Mouse (Mus musculus) gastrocnemius, adult 2 months (tissue): ENCODE results near the gene Zfp839. TPM values are rescaled to one million over a fixed set of nuclear protein-coding genes. Genes with fewer than 3 reads are reported as not detected.

Experiments
- DNase-seq: peaks from one replicate; pipeline ENCODE4 v3.0.0; 2022
- H3K27ac ChIP-seq: fragments of 200-600 bp; 2 replicates; pipeline ENCODE4 v1.8.1; 2022; ENCODE audit warnings: mild to moderate bottlenecking
- H3K4me3 ChIP-seq: fragments of 200-600 bp; 2 replicates; pipeline ENCODE4 v1.8.1; 2022; ENCODE audit warnings: mild to moderate bottlenecking, moderate library complexity
- CTCF ChIP-seq: fragments of 200-600 bp; IDR thresholded peaks from 2 replicates; pipeline ENCODE4 v1.8.1; 2022; ENCODE audit warnings: antibody characterized with exemption, mild to moderate bottlenecking, moderate library complexity
- intact Hi-C: fragments of 180-260 bp; cut with DNase I; formaldehyde crosslinking; loops from one replicate; pipeline ENCODE4 v1.15.1; 2025
- total RNA-seq, 2 experiments: library from RNA; stranded (reverse); gene quantifications; 2 replicates each; pipeline ENCODE4 v1.2.3; 2021

Gene Zfp839
- total RNA-seq, 2 experiments from 2014 or later = 7.0 to 7.7 TPM

GRCm38 (mm10) chr12:110903536-110903935 lies 53.5 kb downstream of the Zfp839 start:
- intact Hi-C loops = no loop called here
- H3K27ac ChIP-seq = no peak overlapping the region
- H3K4me3 ChIP-seq = no peak overlapping the region
- DNase-seq = no peak
- TF ChIP-seq CTCF = peak; percentile 49

GRCm38 (mm10) chr12:110907845-110908244 lies 57.8 kb downstream of the Zfp839 start:
- no peak overlapping the region for H3K4me3 ChIP-seq
- 0 out of 2 replicates have a peak overlapping the region, but pooled peaks have one; percentile 7 for H3K27ac ChIP-seq
- DNase-seq = no peak
- intact Hi-C loops = no loop called here
- no peak for TF ChIP-seq CTCF

GRCm38 (mm10) chr12:110909962-110910361 lies 59.9 kb downstream of the Zfp839 start:
- no peak overlapping the region for H3K27ac ChIP-seq
- no peak for TF ChIP-seq CTCF
- H3K4me3 ChIP-seq = no peak overlapping the region
- DNase-seq = no peak
- intact Hi-C loops = no loop called here

- no peak for TF ChIP-seq CTCF
- no peak overlapping the region for H3K27ac ChIP-seq
- no peak for DNase-seq
- no peak overlapping the region for H3K4me3 ChIP-seq
- intact Hi-C loops = no loop called here
These were observed 65.7 kb downstream of the Zfp839 start for GRCm38 (mm10) chr12:110915761-110916160.

Other genes with a start within 250 kb of the Zfp839 start
- gene Dync1h1, start 248.8 kb upstream of the Zfp839 start, total RNA-seq = 10 to 100 TPM; 68.6 to 72.5 TPM
- gene 1700001K19Rik, start 167.6 kb upstream of the Zfp839 start, total RNA-seq = not detected
- gene Hsp90aa1, start 147.5 kb upstream of the Zfp839 start, total RNA-seq = 10 to 100 TPM; 45.5 to 89.1 TPM
- 10 to 100 TPM; 18.9 to 22.0 TPM for gene Wdr20, start 112.3 kb upstream of the Zfp839 start, total RNA-seq
- gene Mok, start 9.3 kb upstream of the Zfp839 start, total RNA-seq = under 1 TPM; 0.20 to 0.22 TPM
- 10 to 100 TPM; 21.8 to 24.8 TPM for gene Cinp, start 38.9 kb downstream of the Zfp839 start, total RNA-seq
- 1 to 10 TPM; 2.4 TPM for gene Tecpr2, start 39.0 kb downstream of the Zfp839 start, total RNA-seq
- 100 to 1,000 TPM; 150 to 203 TPM for gene Ankrd9, start 128.8 kb downstream of the Zfp839 start, total RNA-seq
- 1 to 10 TPM; 6.8 to 8.5 TPM for gene Rcor1, start 189.1 kb downstream of the Zfp839 start, total RNA-seq